Mouse (Mus musculus) hindbrain, embryonic 12.5 days (tissue): ENCODE data around the gene Errfi1. TPM values are rescaled to one million over a fixed set of nuclear protein-coding genes. Genes with fewer than 3 reads are reported as not detected.
"Not testable (repeated sequence)": the region's sequence is repeated elsewhere in the genome, so short reads cannot be mapped to it uniquely, and the experiment has no call there.

Experiments used
- ATAC-seq: fragments of 200-750 bp; cut with Nextera tagmentation; 2 replicates; pipeline ENCODE4 v1.8.0; 2017; ENCODE audit warnings: moderate TSS enrichment; ENCODE audit not compliant: low FRiP score
- H3K27ac ChIP-seq: fragments of 300-500 bp; sonication (generic); 2 replicates; pipeline ENCODE4 v1.5.1; 2016; ENCODE audit warnings: mild to moderate bottlenecking
- H3K27me3 ChIP-seq: fragments of 300-500 bp; sonication (generic); 2 replicates; pipeline ENCODE4 v1.6.1; 2016; ENCODE audit warnings: mild to moderate bottlenecking
- H3K36me3 ChIP-seq: fragments of 300-500 bp; sonication (generic); 2 replicates; pipeline ENCODE4 v1.6.1; 2016; ENCODE audit warnings: mild to moderate bottlenecking
- H3K4me1 ChIP-seq: fragments of 300-500 bp; sonication (generic); 2 replicates; pipeline ENCODE4 v1.6.1; 2016
- H3K4me2 ChIP-seq: fragments of 300-500 bp; sonication (generic); replicated peaks from 2 replicates; pipeline ENCODE4 v1.6.1; 2016; ENCODE audit warnings: mild to moderate bottlenecking
- H3K4me3 ChIP-seq: fragments of 300-500 bp; sonication (generic); 2 replicates; pipeline ENCODE4 v1.5.1; 2016; ENCODE audit warnings: mild to moderate bottlenecking
- H3K9ac ChIP-seq: fragments of 300-500 bp; sonication (generic); 2 replicates; pipeline ENCODE4 v1.6.1; 2016; ENCODE audit warnings: mild to moderate bottlenecking, moderate library complexity
- H3K9me3 ChIP-seq: fragments of 300-500 bp; sonication (generic); replicated peaks from 2 replicates; pipeline ENCODE4 v1.6.1; 2016; ENCODE audit warnings: mild to moderate bottlenecking
- WGBS: fragments of 180-500 bp; shearing (Covaris S2); methylation state at CpG from one replicate; pipeline ENCODE4 v1.1.7; 2016; 5-methylcytosine and 5-hydroxymethylcytosine counted together
- polyA plus RNA-seq: library from polyadenylated mRNA; unstranded; fragments of >200 nt; fragmentation: Nextera tagmentation; extraction: Ambion mirVana; gene quantifications from 2 replicates; pipeline ENCODE4 v1.2.1, GENCODE M21; 2016

Gene Errfi1
- polyA plus RNA-seq, 1 experiment from 2014 or later = 31.2 TPM

DNA sequence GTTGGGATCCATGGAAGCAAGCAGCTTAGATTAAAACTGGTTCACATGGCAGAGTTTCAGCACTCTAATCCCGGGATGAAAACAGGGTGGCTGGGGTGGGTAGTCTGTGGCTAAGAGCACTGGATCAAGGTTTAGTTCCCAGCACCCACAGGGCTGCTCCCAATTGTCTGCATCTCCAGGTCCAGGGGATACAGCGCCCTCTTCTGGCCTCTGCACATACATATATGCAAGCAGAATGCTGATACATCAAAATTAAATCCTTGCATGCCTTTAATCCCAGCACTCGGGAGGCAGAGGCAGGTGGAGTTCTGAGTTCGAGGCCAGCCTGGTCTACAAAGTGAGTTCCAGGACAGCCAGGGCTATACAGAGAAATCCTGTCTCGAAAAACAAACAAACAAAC, 54.8 kb downstream of the Errfi1 start:
- ATAC-seq, H3K9me3 ChIP-seq, H3K9ac ChIP-seq, H3K27me3 ChIP-seq, H3K27ac ChIP-seq: not testable (repeated sequence)
- Histone ChIP-seq H3K36me3 (peaks cover 20% of the 10 kb centered on the region), H3K4me1 (peaks cover 24% of the 10 kb centered on the region), H3K4me2 (peak overlapping the region; percentile 83), H3K4me3 (0 out of 2 replicates have a peak overlapping the region, but pooled peaks have one; percentile 93)
- WGBS = 78% methylated on average over 5 of the region's 5 CpGs

GRCm38 (mm10) chr4:150909451-150910156, 55.9 kb downstream of the Errfi1 start:
- H3K9me3 ChIP-seq = no peaks in the 10 kb centered on the region
- peak overlapping the region; percentile 93 for H3K4me3 ChIP-seq
- peaks cover 28% of the 10 kb centered on the region for H3K4me1 ChIP-seq
- H3K4me2 ChIP-seq = peak overlapping the region; percentile 83
- H3K27me3 ChIP-seq = no peaks in the 10 kb centered on the region
- peaks cover 12% of the 10 kb centered on the region for H3K36me3 ChIP-seq
- peak overlapping the region; percentile 86 for H3K27ac ChIP-seq
- 1% methylated on average over 56 of the region's 56 CpGs for whole genome bisulfite sequencing
- peak overlapping the region; percentile 94 for H3K9ac ChIP-seq
- peak; percentile 84 for ATAC-seq

GRCm38 (mm10) chr4:150910164-150910951, 56.6 kb downstream of the Errfi1 start:
- peak; percentile 33; the same call in 1 of the 2 replicates for ATAC-seq
- H3K27ac ChIP-seq = peak overlapping the region; percentile 57; the same call in 1 of the 2 replicates
- no peaks in the 10 kb centered on the region for H3K27me3 ChIP-seq
- H3K9me3 ChIP-seq = no peaks in the 10 kb centered on the region
- H3K36me3 ChIP-seq = peaks cover 7% of the 10 kb centered on the region
- H3K9ac ChIP-seq = no peak overlapping the region
- peaks cover 34% of the 10 kb centered on the region for H3K4me1 ChIP-seq
- H3K4me2 ChIP-seq = peak overlapping the region; percentile 83
- WGBS = 84% methylated on average over 19 of the region's 19 CpGs
- peak overlapping the region; percentile 93 for H3K4me3 ChIP-seq

DNA sequence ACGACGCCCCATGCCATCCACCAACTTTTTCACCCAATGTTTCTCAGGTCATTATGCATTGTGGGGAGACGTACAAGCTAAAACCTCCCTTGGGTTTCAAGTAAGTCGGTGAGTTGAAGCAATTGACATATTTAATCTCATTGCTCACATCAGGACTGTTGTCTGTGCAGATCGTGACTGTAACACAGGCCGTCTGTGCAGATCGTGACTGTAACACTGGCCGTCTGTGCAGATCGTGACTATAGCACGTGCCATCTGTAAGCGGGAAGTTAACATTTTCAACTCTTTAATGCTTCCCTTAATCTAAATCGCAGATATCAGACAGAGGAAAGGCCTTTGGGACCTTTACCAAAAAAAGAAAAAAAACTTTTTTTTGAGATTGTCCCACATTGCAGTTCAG, 60.0 kb downstream of the Errfi1 start:
- no peaks in the 10 kb centered on the region for H3K36me3 ChIP-seq
- H3K27ac ChIP-seq = peak overlapping the region; percentile 84
- no peak for ATAC-seq
- H3K9ac ChIP-seq = peak overlapping the region; percentile 82
- peak overlapping the region; percentile 65 for H3K4me3 ChIP-seq
- peaks cover 24% of the 10 kb centered on the region for H3K4me1 ChIP-seq
- H3K9me3 ChIP-seq = no peaks in the 10 kb centered on the region
- 18% methylated on average over 12 of the region's 12 CpGs for WGBS
- H3K4me2 ChIP-seq = peak overlapping the region; percentile 72
- H3K27me3 ChIP-seq = no peaks in the 10 kb centered on the region

- peak within 1 kb of the TSS; percentile 65 for H3K4me3 ChIP-seq
- peaks cover 20% of the 10 kb centered on the region for H3K4me1 ChIP-seq
- peak; percentile 85 for ATAC-seq
- peak within 1 kb of the TSS; percentile 84 for H3K27ac ChIP-seq
- H3K27me3 ChIP-seq = no peaks in the 10 kb centered on the region
- H3K4me2 ChIP-seq = peak within 1 kb of the TSS; percentile 72
- H3K9me3 ChIP-seq = no peaks in the 10 kb centered on the region
- WGBS = under 1% methylated on average over 48 of the region's 48 CpGs
- H3K36me3 ChIP-seq = no peaks in the 10 kb centered on the region
- H3K9ac ChIP-seq = peak within 1 kb of the TSS; percentile 82
Measured at GRCm38 (mm10) chr4:150914290-150914733, 60.6 kb downstream of the Errfi1 start, which contains the start of the genes Park7 and Tnfrsf9. Park7 (minus strand) TSS chr4:150914437. Tnfrsf9 (plus strand) TSS chr4:150914562.

DNA sequence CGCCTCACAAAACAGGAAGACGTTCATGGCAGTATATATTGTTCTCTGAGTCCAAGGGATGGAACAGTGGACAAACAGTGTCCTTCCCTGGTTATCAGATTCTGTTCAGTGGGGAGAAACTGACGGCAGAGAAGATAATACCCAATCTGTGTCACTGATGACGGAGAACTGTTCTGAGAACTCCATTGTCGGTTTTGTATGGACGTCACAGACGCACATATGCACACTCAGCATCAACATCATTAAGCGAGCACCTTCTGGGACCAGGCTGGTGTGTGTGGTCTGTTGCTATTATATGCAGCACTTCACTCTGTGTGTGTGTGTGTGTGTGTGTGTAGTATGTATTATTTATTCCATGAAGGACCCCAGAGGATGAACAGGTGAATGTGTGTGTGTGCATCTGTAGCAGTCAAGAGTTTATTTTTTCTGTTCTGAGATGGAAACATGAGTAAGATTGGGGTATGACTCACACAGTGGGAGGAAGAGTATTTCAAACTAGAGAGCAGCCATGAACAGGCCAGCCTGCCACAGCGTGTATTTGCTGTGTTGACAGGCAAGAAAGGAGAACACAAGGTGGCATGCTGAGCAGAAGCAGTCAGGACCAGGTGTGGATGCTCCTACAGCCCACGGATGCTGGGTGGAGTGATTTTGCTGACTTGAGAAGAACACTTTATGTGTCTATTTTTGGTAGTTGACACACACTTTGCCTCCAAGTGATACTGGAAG, 61.6 kb downstream of the Errfi1 start:
- Histone ChIP-seq H3K27me3 (no peaks in the 10 kb centered on the region), H3K4me2 (peak overlapping the region; percentile 72), H3K9ac (peak overlapping the region; percentile 82), H3K9me3 (no peaks in the 10 kb centered on the region), H3K27ac (peak overlapping the region; percentile 84), H3K36me3 (no peaks in the 10 kb centered on the region), H3K4me3 (peak overlapping the region; percentile 65), H3K4me1 (peaks cover 18% of the 10 kb centered on the region)
- WGBS = 61% methylated on average over 10 of the region's 10 CpGs
- no peak for ATAC-seq

DNA sequence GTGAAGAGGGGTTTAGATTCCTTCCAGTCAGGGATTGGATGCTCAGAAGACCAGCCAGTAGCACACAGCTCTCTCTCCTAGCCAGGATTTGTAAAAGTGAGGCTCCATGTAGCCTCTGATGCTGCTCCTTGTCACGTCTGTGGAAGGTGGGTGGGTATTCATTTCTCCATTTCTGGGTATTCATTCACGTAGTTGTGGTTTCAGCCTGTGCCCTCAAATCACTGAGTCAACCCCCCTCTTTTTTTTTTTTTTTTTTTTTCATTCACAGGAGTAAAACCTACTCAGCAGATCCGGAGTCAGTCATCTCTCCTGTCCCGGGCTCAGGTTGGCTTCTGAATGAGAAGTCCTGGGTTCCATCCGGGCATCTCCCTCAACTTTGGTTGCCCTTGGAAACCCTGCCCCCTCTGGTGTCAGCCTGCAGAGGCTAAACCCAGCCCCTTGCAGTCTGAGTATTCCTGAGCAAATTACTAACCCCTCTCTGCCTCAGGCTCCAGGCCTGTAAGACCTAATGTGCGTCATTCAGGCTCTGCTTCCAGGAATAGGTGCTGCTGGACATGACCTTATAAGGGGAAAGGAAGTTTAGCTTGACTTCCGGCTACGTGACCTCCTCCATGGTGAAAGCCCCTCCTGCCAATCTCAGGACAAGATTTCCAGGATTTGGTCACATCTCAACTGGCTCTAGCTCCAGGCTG, 63.8 kb downstream of the Errfi1 start:
- no peaks in the 10 kb centered on the region for H3K27me3 ChIP-seq
- H3K9ac ChIP-seq = no peak overlapping the region
- 71% methylated on average over 8 of the region's 8 CpGs for WGBS
- H3K4me1 ChIP-seq = peaks cover 18% of the 10 kb centered on the region
- H3K27ac ChIP-seq = no peak overlapping the region
- no peaks in the 10 kb centered on the region for H3K36me3 ChIP-seq
- H3K4me2 ChIP-seq = no peak overlapping the region
- H3K9me3 ChIP-seq = no peaks in the 10 kb centered on the region
- H3K4me3 ChIP-seq = no peak overlapping the region
- no peak for ATAC-seq

Other genes starting within 250 kb of the Errfi1 start
- gene Slc45a1, start 201.7 kb upstream of the Errfi1 start, polyA plus RNA-seq = 12.4 and 14.1 TPM in 2 replicates
- gene Park7, start 60.5 kb downstream of the Errfi1 start, polyA plus RNA-seq = 336 and 340 TPM in 2 replicates
- gene Tnfrsf9, start 60.6 kb downstream of the Errfi1 start, polyA plus RNA-seq = 0.30 and 0.31 TPM in 2 replicates
- not detected in 2 replicates for gene Uts2, start 143.2 kb downstream of the Errfi1 start, polyA plus RNA-seq
- gene Per3, start 190.7 kb downstream of the Errfi1 start, polyA plus RNA-seq = 5.6 and 6.0 TPM in 2 replicates
- gene Vamp3, start 204.0 kb downstream of the Errfi1 start, polyA plus RNA-seq = 85.7 and 86.3 TPM in 2 replicates
- gene Gm13090, start 235.7 kb downstream of the Errfi1 start, polyA plus RNA-seq = not detected in 2 replicates